Mouse (Mus musculus) midbrain, postnatal 0 days (tissue): ENCODE measurements around the gene E2f4. TPM values are rescaled to one million over a fixed set of nuclear protein-coding genes. Genes with fewer than 3 reads are reported as not detected.

Experiments used
- ATAC-seq: fragments of 200-750 bp; cut with Nextera tagmentation; 2 replicates; pipeline ENCODE4 v1.8.0; 2017; ENCODE audit warnings: moderate number of reproducible peaks, mild to moderate bottlenecking, moderate TSS enrichment, moderate library complexity; ENCODE audit not compliant: low FRiP score
- DNase-seq: peaks from one replicate; pipeline ENCODE4 v3.0.0-alpha.2; 2015; ENCODE audit warnings: low spot score
- H3K27ac ChIP-seq: fragments of 300-500 bp; sonication (generic); 2 replicates; pipeline ENCODE4 v1.5.1; 2014; ENCODE audit warnings: low read depth, mild to moderate bottlenecking, low read length, mixed read lengths
- H3K27me3 ChIP-seq: fragments of 300-500 bp; sonication (generic); 2 replicates; pipeline ENCODE4 v1.6.1; 2014; ENCODE audit warnings: low read length, control low read depth, mixed read lengths; ENCODE audit not compliant: insufficient read depth
- H3K36me3 ChIP-seq: fragments of 300-500 bp; sonication (generic); 2 replicates; pipeline ENCODE4 v1.6.1; 2014; ENCODE audit warnings: low read length, control low read depth, mixed read lengths; ENCODE audit not compliant: insufficient read depth
- H3K4me1 ChIP-seq: fragments of 300-500 bp; sonication (generic); 2 replicates; pipeline ENCODE4 v1.6.1; 2014; ENCODE audit warnings: mild to moderate bottlenecking, control low read depth, antibody characterized with exemption, low read length, mixed read lengths; ENCODE audit not compliant: insufficient read depth
- H3K4me2 ChIP-seq: fragments of 300-500 bp; sonication (generic); 2 replicates; pipeline ENCODE4 v1.6.1; 2014; ENCODE audit warnings: low read depth, mild to moderate bottlenecking, low read length, mixed read lengths; ENCODE audit not compliant: poor library complexity, severe bottlenecking
- H3K4me3 ChIP-seq: fragments of 300-500 bp; sonication (generic); 2 replicates; pipeline ENCODE4 v1.5.1; 2014; ENCODE audit warnings: low read depth, mild to moderate bottlenecking, low read length, moderate library complexity
- H3K9ac ChIP-seq: fragments of 300-500 bp; sonication (generic); replicated peaks from 2 replicates; pipeline ENCODE4 v1.6.1; 2014; ENCODE audit warnings: mild to moderate bottlenecking, low read length, moderate library complexity, mixed read lengths; ENCODE audit not compliant: poor library complexity, severe bottlenecking
- H3K9me3 ChIP-seq: fragments of 300-500 bp; sonication (generic); 2 replicates; pipeline ENCODE4 v1.6.1; 2016; ENCODE audit warnings: low read length, control low read depth
- CTCF ChIP-seq: IDR thresholded peaks from 2 replicates; pipeline ENCODE4 v1.5.1; 2016; ENCODE audit warnings: antibody characterized with exemption, mild to moderate bottlenecking
- WGBS: fragments of 180-500 bp; shearing (Covaris S2); extraction: QIAGEN DNeasy Blood & Tissue Kit; methylation state at CpG from one replicate; pipeline ENCODE4 v1.1.7; 2014; 5-methylcytosine and 5-hydroxymethylcytosine counted together
- polyA plus RNA-seq: library from polyadenylated mRNA; unstranded; fragments of >200 nt; fragmentation: Nextera tagmentation; extraction: Ambion mirVana; gene quantifications from 2 replicates; pipeline ENCODE4 v1.2.1, GENCODE M21; 2015
- total RNA-seq: library from RNA; depleted of rRNA; stranded (reverse); fragments of >200 nt; gene quantifications from 2 replicates; pipeline ENCODE4 v1.2.3, GENCODE M21; 2014

Gene E2f4
- total and polyA plus RNA-seq, 2 experiments from 2014 or later: 29.1 to 35.7 TPM

GRCm38 (mm10) chr8:105254966-105255350 lies 42.5 kb upstream of the E2f4 start, which contains the start of gene B3gnt9:
B3gnt9 (minus strand) TSS chr8:105255153.
- H3K36me3 ChIP-seq: peaks cover 25% of the 10 kb centered on the region
- peaks cover 14% of the 10 kb centered on the region for H3K27me3 ChIP-seq
- H3K4me1 ChIP-seq: peaks cover 5% of the 10 kb centered on the region; the same call in 1 of the 2 replicates
- H3K9ac ChIP-seq: peak within 1 kb of the TSS; percentile 71
- TF ChIP-seq CTCF: no peak
- DNase-seq (peak; percentile 16), ATAC-seq (peak; percentile 15; the same call in 1 of the 2 replicates)
- peak within 1 kb of the TSS; percentile 97 for H3K4me2 ChIP-seq
- no peaks in the 10 kb centered on the region for H3K9me3 ChIP-seq
- 4% methylated on average over 14 of the region's 14 CpGs for WGBS
- H3K4me3 ChIP-seq: peak within 1 kb of the TSS; percentile 64
- peak within 1 kb of the TSS; percentile 65 for H3K27ac ChIP-seq

GRCm38 (mm10) chr8:105257318-105258114 lies 39.9 kb upstream of the E2f4 start:
- H3K4me2 ChIP-seq: no peak overlapping the region
- peaks cover 6% of the 10 kb centered on the region for H3K36me3 ChIP-seq
- peaks cover 32% of the 10 kb centered on the region for H3K27me3 ChIP-seq
- 67% methylated on average over 7 of the region's 7 CpGs for WGBS
- DNase-seq (no peak), ATAC-seq (no peak)
- H3K9me3 ChIP-seq: no peaks in the 10 kb centered on the region
- no peak overlapping the region for H3K9ac ChIP-seq
- H3K27ac ChIP-seq: no peak overlapping the region
- H3K4me3 ChIP-seq: no peak overlapping the region
- H3K4me1 ChIP-seq: peaks cover 5% of the 10 kb centered on the region; the same call in 1 of the 2 replicates
- 0 out of 2 replicates have a peak, but pooled peaks have one; percentile 5 for TF ChIP-seq CTCF

- DNase-seq (peak; percentile 54), ATAC-seq (peak; percentile 26)
- H3K4me1 ChIP-seq: peaks cover 5% of the 10 kb centered on the region; the same call in 1 of the 2 replicates
- H3K4me2 ChIP-seq: peak overlapping the region; percentile 59
- peak overlapping the region; percentile 29 for H3K4me3 ChIP-seq
- no peaks in the 10 kb centered on the region for H3K36me3 ChIP-seq
- 5% methylated on average over 55 of the region's 55 CpGs for WGBS
- peaks cover 35% of the 10 kb centered on the region for H3K27me3 ChIP-seq
- H3K27ac ChIP-seq: no peak overlapping the region
- peak; percentile 49 for TF ChIP-seq CTCF
- 0 out of 2 replicates have a peak overlapping the region, but pooled peaks have one; percentile 3 for H3K9ac ChIP-seq
- H3K9me3 ChIP-seq: no peaks in the 10 kb centered on the region
These were observed 38.3 kb upstream of the E2f4 start for GRCm38 (mm10) chr8:105258911-105259720.

GRCm38 (mm10) chr8:105259721-105260320 lies 37.6 kb upstream of the E2f4 start:
- Histone ChIP-seq H3K27me3 (peaks cover 41% of the 10 kb centered on the region), H3K4me3 (peak overlapping the region; percentile 29), H3K4me2 (peak overlapping the region; percentile 59), H3K9me3 (no peaks in the 10 kb centered on the region), H3K9ac (0 out of 2 replicates have a peak overlapping the region, but pooled peaks have one; percentile 3), H3K4me1 (peaks cover 5% of the 10 kb centered on the region; the same call in 1 of the 2 replicates), H3K27ac (no peak overlapping the region), H3K36me3 (no peaks in the 10 kb centered on the region)
- DNase-seq (peak; percentile 75), ATAC-seq (peak; percentile 68)
- 4% methylated on average over 30 of the region's 30 CpGs for WGBS
- TF ChIP-seq CTCF: peak; percentile 97

GRCm38 (mm10) chr8:105260371-105261099 lies 36.9 kb upstream of the E2f4 start:
- WGBS: 67% methylated on average over 7 of the region's 7 CpGs
- Histone ChIP-seq H3K36me3 (no peaks in the 10 kb centered on the region), H3K27ac (no peak overlapping the region), H3K27me3 (peaks cover 47% of the 10 kb centered on the region), H3K4me2 (no peak overlapping the region), H3K4me3 (no peak overlapping the region), H3K9me3 (no peaks in the 10 kb centered on the region), H3K4me1 (no peaks in the 10 kb centered on the region), H3K9ac (no peak overlapping the region)
- no peak for TF ChIP-seq CTCF
- ATAC-seq: no peak
- no peak for DNase-seq
